Mouse (Mus musculus): Measurements from ENCODE around the gene Stra6. TPM values are rescaled to one million over a fixed set of nuclear protein-coding genes. Genes with fewer than 3 reads are reported as not detected.
A peak's percentile ranks its signal among the peaks of the same experiment; 100 is the strongest.

Gene Stra6
- polyA plus RNA-seq, 1 experiment from 2014 or later = 7.7 TPM

GRCm38 (mm10) chr9:58196610-58197567, 133.3 kb downstream of the Stra6 start:
- peaks cover 72% of the 10 kb centered on the region for H3K4me1 ChIP-seq
- H3K27me3 ChIP-seq = peaks cover 78% of the 10 kb centered on the region
- peak overlapping the region; percentile 93 for H3K27ac ChIP-seq
- no peaks in the 10 kb centered on the region for H3K9me3 ChIP-seq (replicated peaks)
- peak overlapping the region; percentile 75 for H3K4me2 ChIP-seq
- H3K36me3 ChIP-seq (ENCODE audit: poor library complexity, severe bottlenecking) = peaks cover 20% of the 10 kb centered on the region; the same call in 1 of the 2 replicates
- H3K4me3 ChIP-seq = peak overlapping the region; percentile 44
- 6% methylated on average over 46 of the region's 46 CpGs for WGBS
- peak overlapping the region; percentile 75 for H3K9ac ChIP-seq
- ATAC-seq = no peak

- ATAC-seq = peak; percentile 15
- Histone ChIP-seq H3K4me2 (peak overlapping the region; percentile 75), H3K9me3 (replicated peaks) (no peaks in the 10 kb centered on the region), H3K9ac (peak overlapping the region; percentile 75), H3K27me3 (peaks cover 89% of the 10 kb centered on the region), H3K4me1 (peaks cover 84% of the 10 kb centered on the region), H3K36me3 (ENCODE audit: poor library complexity, severe bottlenecking) (peaks cover 20% of the 10 kb centered on the region; the same call in 1 of the 2 replicates), H3K27ac (peak overlapping the region; percentile 93), H3K4me3 (peak overlapping the region; percentile 44)
- WGBS = 1% methylated on average over 58 of the region's 58 CpGs
These were observed 134.5 kb downstream of the Stra6 start for GRCm38 (mm10) chr9:58197781-58198701.

GRCm38 (mm10) chr9:58198801-58199371, 135.3 kb downstream of the Stra6 start:
- 2% methylated on average over 38 of the region's 38 CpGs for WGBS
- H3K36me3 ChIP-seq (ENCODE audit: poor library complexity, severe bottlenecking) = peaks cover 20% of the 10 kb centered on the region; the same call in 1 of the 2 replicates
- peak overlapping the region; percentile 44 for H3K4me3 ChIP-seq
- no peak for ATAC-seq
- peak overlapping the region; percentile 75 for H3K9ac ChIP-seq
- peak overlapping the region; percentile 93 for H3K27ac ChIP-seq
- peaks cover 92% of the 10 kb centered on the region for H3K4me1 ChIP-seq
- peaks cover 98% of the 10 kb centered on the region for H3K27me3 ChIP-seq
- H3K9me3 ChIP-seq (replicated peaks) = no peaks in the 10 kb centered on the region
- H3K4me2 ChIP-seq = peak overlapping the region; percentile 75

- peak overlapping the region; percentile 75 for H3K4me2 ChIP-seq
- WGBS = 1% methylated on average over 41 of the region's 41 CpGs
- peak overlapping the region; percentile 44 for H3K4me3 ChIP-seq
- peaks cover 20% of the 10 kb centered on the region; the same call in 1 of the 2 replicates for H3K36me3 ChIP-seq (ENCODE audit: poor library complexity, severe bottlenecking)
- peak overlapping the region; percentile 93 for H3K27ac ChIP-seq
- no peaks in the 10 kb centered on the region for H3K9me3 ChIP-seq (replicated peaks)
- peak overlapping the region; percentile 75 for H3K9ac ChIP-seq
- no peak for ATAC-seq
- H3K4me1 ChIP-seq = peaks cover 85% of the 10 kb centered on the region
- peaks cover 91% of the 10 kb centered on the region for H3K27me3 ChIP-seq
These were observed 136.0 kb downstream of the Stra6 start for GRCm38 (mm10) chr9:58199381-58200269.

- WGBS = 11% methylated on average over 11 of the region's 11 CpGs
- H3K27me3 ChIP-seq = peaks cover 84% of the 10 kb centered on the region
These were observed 136.9 kb downstream of the Stra6 start for GRCm38 (mm10) chr9:58200270-58201090.

GRCm38 (mm10) chr9:58201091-58201842, 137.7 kb downstream of the Stra6 start:
- H3K36me3 ChIP-seq (ENCODE audit: poor library complexity, severe bottlenecking) = peaks cover 20% of the 10 kb centered on the region; the same call in 1 of the 2 replicates
- no peaks in the 10 kb centered on the region for H3K9me3 ChIP-seq (replicated peaks)
- peak overlapping the region; percentile 75 for H3K4me2 ChIP-seq
- H3K4me1 ChIP-seq = peaks cover 84% of the 10 kb centered on the region
- H3K4me3 ChIP-seq = peak overlapping the region; percentile 44
- H3K27me3 ChIP-seq = peaks cover 76% of the 10 kb centered on the region
- 1% methylated on average over 24 of the region's 24 CpGs for WGBS
- no peak for ATAC-seq
- H3K27ac ChIP-seq = peak overlapping the region; percentile 93
- peak overlapping the region; percentile 75 for H3K9ac ChIP-seq

More at GRCm38 (mm10) chr9:58200270-58201090, 136.9 kb downstream of the Stra6 start:
- Histone ChIP-seq H3K4me1 (peaks cover 85% of the 10 kb centered on the region), H3K4me3 (peak overlapping the region; percentile 44), H3K9me3 (replicated peaks) (no peaks in the 10 kb centered on the region), H3K4me2 (peak overlapping the region; percentile 75), H3K9ac (peak overlapping the region; percentile 75), H3K36me3 (ENCODE audit: poor library complexity, severe bottlenecking) (peaks cover 20% of the 10 kb centered on the region; the same call in 1 of the 2 replicates), H3K27ac (peak overlapping the region; percentile 93)
- ATAC-seq = no peak

GRCm38 (mm10) chr9:58201861-58202549, 138.4 kb downstream of the Stra6 start:
- under 1% methylated on average over 37 of the region's 37 CpGs for WGBS
- Histone ChIP-seq H3K36me3 (ENCODE audit: poor library complexity, severe bottlenecking) (peaks cover 16% of the 10 kb centered on the region; the same call in 1 of the 2 replicates), H3K27ac (peak overlapping the region; percentile 93), H3K27me3 (peaks cover 69% of the 10 kb centered on the region), H3K4me3 (peak overlapping the region; percentile 44), H3K9me3 (replicated peaks) (no peaks in the 10 kb centered on the region), H3K4me2 (peak overlapping the region; percentile 75), H3K4me1 (peaks cover 84% of the 10 kb centered on the region), H3K9ac (peak overlapping the region; percentile 75)
- peak; percentile 31 for ATAC-seq

- 6% methylated on average over 14 of the region's 14 CpGs for WGBS
- no peak for ATAC-seq
These were observed 139.3 kb downstream of the Stra6 start for GRCm38 (mm10) chr9:58202676-58203453.

More at GRCm38 (mm10) chr9:58202676-58203453, 139.3 kb downstream of the Stra6 start:
- peaks cover 11% of the 10 kb centered on the region; the same call in 1 of the 2 replicates for H3K36me3 ChIP-seq (ENCODE audit: poor library complexity, severe bottlenecking)
- peak overlapping the region; percentile 93 for H3K27ac ChIP-seq
- no peaks in the 10 kb centered on the region for H3K9me3 ChIP-seq (replicated peaks)
- peaks cover 60% of the 10 kb centered on the region for H3K27me3 ChIP-seq
- peaks cover 82% of the 10 kb centered on the region for H3K4me1 ChIP-seq
- peak overlapping the region; percentile 75 for H3K9ac ChIP-seq
- H3K4me3 ChIP-seq = peak overlapping the region; percentile 44
- peak overlapping the region; percentile 75 for H3K4me2 ChIP-seq
